Mouse (Mus musculus) right cerebral cortex, postnatal 25 days (tissue): ENCODE data around the gene Pmel.
"Not testable (repeated sequence)": the region's sequence is repeated elsewhere in the genome, so short reads cannot be mapped to it uniquely, and the experiment has no call there.

Source experiments
- DNase-seq: peaks from one replicate; pipeline ENCODE4 v3.0.0; 2022

The Pmel gene

DNA sequence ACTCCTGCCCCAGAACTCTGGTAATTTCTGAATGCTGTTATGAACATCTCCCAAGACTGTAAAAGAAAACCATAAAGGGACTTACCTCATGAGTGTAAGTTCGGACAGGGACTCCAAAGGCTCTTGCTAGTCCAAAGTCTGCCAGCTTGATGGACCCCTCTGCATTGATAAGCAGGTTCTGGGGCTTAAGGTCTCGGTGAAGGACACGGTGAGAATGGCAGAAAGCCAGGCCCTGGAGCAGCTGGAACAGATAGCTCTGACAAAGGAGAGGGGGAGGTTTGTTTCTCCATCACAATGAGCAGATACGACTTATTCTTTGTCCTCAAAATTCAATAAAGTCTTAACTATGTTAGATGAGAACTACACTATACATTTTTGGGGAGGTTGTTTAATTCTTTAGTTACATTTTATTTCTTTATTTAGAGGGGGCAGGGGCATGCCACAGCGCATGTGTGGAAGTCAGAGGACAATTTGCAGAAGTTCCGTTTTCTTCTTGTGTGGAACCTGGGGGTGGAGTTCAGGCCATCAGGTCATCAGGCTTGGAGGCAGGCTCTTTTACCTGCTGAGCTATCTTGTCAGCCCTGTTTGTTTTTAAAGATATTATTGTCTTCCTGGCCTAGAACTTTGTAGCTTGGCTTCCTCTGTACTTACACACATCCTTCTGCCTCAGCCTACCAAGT lies 1.5 kb upstream of the Pmel start:
- no peak for DNase-seq

DNA sequence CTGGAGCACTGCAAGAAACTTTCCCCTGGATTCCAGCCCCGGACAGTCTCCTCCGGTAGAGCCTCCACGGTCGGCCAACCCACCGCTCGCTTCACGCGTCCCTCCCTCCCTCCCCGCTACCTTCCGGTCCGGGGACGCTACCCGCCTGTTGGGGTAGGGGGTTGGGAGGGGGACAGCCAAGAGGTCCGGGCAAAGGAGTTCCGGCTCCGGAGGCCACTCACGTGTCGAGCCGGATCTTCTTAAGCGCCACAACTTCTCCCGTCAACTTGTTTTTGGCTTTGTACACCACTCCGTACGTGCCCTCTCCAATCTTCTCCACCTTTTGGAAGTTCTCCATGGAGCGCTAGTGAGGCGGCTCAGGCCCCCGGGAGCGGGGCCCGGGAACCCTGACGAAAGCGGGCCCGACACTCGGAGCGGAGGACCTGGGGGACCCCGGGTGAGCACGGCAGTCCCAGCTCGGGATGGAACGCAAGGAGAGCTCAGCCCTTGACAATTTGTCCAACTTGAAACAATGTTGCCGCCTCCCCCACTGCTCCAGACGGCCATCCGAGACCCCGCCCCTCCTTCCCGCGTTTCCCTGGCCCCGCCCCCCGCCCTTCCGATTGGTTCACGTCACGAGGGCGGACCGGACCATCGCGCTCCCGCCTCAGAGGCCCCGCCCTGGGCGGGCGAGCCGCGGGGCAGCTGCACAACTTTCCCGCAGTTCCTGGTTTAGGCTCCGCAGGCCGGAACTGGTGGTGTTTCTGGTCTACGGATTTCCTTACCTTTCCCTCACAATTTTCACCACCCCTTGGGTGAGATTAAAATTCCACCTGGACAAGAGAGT lies 709 bp downstream of the Pmel start, which contains the start of gene Cdk2:
Gene Cdk2, minus strand, starts transcription at position 541 of the 826 bp plus-strand sequence.
- DNase-seq = peak; percentile 84

DNA sequence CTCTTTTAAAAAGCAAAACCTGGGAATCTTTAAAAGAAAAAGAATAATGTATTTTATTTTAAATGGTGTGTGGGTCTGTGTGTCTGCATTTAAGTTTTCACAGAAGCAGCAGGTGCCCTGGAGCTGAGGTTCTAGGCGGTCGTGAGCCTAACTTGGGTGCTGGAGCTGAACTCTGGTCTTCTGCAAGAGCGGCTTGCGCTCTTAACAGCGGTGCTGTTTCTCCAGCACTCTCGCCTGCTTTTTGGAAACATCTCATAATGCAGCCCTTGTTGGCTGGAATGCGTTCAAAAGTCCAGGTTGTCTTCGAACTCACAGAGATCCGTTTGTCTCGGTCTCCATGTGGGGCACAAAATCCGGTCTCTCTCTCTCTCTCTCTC lies 1.3 kb downstream of the Pmel start:
- DNase-seq = no peak

- not testable (repeated sequence) for DNase-seq
Measured at GRCm38 (mm10) chr10:128711318-128711717, 7.3 kb downstream of the Pmel start.

GRCm38 (mm10) chr10:128715559-128716537 lies 11.9 kb downstream of the Pmel start:
- DNase-seq = no peak

DNA sequence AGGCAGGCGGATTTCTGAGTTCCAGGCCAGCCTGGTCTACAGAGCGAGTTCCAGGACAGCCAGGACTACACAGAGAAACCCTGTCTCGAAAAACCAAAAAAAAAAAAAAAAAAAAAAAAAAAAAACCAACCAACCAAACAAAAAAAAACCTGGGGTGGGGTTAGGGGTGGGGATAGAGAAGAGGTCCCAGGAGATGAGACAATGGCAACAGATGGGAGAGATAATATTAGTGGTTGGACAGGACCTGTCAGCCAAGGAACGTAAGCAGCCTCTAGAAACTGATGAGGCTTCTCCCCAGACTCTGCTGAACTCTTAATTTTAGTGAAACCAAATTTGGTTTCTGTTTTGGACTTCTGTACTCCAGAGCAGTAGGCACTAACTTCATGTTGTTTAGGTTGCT lies 21.5 kb downstream of the Pmel start:
- DNase-seq = not testable (repeated sequence)

- DNase-seq = no peak
Measured at GRCm38 (mm10) chr10:128728059-128728458, 24.1 kb downstream of the Pmel start.

DNA sequence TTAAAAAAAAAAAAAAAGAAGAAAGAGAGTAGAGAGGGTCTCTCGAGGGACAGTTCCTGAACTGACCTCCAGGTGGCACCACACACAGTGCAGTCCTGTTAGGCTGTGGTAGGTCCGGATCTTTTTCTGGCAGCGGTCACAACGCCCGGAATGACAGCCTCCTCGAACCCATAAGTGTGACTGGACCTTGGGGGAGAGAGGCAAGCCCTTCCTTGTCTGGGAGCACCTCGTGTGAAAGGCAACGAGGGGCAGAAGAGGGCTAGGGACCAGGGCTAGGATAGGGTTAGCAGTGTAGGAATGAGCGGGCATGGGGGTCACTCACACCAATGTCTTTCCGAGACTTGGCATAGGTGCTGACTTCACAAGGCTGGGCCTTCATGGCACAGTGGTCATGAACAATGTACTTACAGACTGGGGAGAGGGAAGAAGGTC lies 27.0 kb downstream of the Pmel start:
- DNase-seq = peak; percentile 31

DNA sequence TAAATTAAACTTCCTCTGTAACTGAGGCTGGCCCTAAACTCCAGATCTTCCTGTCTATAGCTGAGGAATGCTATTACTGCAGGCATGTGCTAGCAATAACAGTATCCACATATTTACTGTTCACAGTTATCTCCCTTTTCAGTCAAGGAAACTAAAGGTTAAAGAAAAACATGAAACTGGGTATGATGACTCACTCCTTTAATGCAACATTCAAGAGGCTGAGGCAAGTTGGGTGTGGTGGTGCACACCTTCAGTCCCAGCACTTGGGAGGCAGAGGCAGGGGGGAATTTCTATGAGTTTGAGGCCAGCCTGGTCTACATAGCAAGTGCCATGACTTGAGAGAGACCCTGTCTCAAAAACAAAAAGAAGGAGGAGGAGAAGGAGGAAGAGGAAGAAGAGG lies 28.0 kb downstream of the Pmel start:
- DNase-seq = no peak

- peak; percentile 10 for DNase-seq
Measured at GRCm38 (mm10) chr10:128737435-128737834, 33.4 kb downstream of the Pmel start.

DNA sequence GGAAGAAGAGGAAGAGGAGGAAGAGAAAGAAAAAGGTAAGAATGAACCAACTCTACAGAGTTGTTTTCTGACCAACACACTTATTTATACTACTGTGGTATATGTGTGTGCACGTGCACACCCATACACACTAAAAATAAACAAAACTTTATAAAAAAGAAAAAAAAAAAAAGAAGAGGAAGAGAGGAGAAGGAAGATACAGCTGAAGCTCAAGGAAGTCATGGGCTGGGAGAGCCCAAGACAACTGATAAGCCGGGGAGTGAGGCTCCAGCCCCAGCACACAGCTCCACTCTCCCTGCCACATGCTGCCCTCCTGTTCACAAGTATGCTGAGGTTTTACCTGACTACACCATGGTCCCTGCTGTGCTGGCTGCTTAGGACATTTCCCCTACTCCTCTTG lies 36.3 kb downstream of the Pmel start:
- no peak for DNase-seq

- no peak for DNase-seq
Measured at GRCm38 (mm10) chr10:128742616-128743015, 38.6 kb downstream of the Pmel start.

- DNase-seq = no peak
Measured at GRCm38 (mm10) chr10:128743235-128743634, 39.2 kb downstream of the Pmel start.

GRCm38 (mm10) chr10:128743791-128744191 lies 39.8 kb downstream of the Pmel start:
- peak; percentile 41 for DNase-seq

DNA sequence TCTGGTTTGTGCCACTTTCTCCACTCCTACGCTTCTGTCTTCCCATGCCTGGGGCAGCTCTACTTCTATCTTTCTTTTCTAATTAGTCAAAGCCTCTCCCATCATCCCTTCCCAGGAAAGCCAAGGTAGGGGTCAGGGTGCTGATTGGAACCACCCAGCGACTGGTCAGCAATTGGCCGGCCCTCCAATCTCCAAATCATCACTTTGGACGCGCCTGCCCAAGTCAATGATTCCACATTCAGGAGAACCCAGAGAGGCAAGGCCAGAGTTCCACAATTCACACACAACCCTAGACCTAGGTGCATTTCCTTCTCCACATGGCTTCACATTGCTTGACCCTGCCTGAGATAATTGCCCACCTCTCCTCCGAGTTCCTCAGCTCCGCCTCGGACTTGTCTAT lies 40.2 kb downstream of the Pmel start:
- DNase-seq = no peak

DNA sequence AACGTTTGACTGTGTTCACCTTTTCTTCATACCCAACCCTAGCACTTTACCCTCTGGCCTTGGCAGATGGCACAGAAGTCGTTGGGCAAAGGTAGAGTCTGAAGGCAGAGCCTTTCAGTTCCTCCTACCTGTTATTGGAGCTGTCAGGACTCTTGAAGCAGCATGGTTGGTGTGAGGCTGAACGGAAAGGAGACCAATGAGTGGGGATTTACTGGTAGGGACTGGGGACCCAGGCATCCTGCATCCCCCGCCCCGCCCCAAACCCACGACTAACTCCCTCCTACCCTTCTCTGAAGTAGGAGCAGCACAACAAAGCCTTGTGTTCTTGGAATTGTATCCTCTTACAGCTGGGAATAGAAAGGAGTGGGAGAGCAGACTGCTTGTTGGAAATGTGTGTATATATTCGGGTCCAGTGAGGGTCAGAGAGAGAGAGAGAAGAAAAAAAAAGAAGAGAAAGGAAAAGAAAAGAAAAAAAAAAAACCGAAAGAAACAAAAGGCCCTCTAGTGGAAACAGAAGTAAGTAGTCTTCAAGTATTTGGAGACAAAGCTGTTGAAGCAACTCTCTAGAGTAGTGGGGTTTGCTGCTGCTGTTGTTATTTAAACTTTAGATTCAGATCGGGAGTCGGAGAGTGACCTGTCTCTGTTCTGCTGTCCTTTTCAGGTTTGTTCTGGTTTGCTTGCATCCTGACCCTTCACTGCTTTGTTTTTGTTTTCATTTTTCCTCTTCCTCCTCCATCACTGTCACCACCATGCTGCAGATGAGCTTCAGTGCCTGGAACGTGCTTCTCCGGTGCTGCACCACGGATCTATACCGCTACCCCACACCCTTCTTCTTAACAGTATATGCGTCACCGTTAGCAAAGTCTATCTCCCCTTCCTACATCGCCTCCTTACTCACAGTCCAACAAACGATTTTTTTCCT lies 40.9 kb downstream of the Pmel start, which contains the start of gene Dgka:
Gene Dgka, minus strand, starts transcription at position 176 of the 922 bp plus-strand sequence.
- DNase-seq = no peak

DNA sequence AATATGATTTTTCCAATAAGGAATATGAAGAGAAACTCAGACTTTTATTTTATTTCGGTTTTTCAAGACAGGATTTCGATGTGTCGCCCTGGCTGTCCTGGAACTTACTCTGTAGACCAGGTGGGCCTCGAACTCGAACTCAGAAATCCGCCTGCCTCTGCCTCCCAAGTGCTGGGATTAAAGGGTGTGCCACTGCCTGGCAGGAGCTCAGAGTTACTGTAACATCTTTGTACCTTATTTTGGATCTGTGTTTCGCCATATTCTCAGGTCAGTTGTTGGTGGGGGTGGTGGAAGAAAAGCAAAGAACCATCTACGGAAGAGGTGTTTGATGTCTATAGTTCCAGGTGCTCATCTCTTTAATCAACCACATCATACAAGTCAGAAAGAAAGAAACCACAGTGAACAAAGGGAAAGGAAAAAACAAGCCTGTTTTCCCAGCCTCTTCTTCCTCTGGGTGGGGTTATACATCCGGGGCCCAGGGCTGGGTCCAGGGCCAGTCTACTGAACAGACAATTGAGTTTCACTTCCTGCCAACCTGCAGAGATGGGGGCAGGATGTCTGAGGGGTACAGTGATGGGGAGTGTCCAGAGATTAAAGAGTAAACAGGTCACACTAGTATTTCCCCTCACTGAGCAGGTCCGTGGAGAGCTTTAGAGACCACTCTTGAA lies 42.1 kb downstream of the Pmel start:
- no peak for DNase-seq

DNA sequence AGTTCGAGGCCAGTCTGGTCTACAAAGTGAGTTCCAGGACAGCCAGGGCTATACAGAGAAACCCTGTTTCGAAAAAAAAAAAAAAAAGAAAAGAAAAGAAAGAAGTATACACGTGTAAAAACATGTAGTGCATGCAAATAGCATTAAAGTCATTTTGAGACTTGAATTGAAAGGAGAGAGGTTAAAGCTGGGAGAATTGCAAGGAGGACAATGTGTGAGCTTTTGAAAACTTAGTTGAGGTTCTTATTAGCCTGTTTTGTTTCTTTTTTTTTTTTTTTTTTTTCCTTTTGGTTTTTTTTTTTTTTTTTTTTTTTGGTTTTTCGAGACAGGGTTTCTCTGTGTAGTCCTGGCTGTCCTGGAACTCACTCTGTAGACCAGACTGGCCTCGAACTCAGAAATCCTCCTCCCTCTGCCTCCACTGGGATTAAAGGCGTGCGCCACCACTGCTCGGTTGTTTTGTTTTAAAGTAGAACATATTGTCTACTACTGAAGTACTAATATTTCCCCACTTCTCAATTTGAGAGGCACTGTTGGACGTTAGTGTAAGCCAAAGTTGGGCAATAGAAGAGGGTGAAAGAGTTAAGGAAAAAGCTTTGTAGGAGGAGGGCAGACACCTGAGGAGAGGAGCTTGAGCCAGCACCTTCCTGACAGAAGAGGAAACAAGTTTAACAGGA lies 43.1 kb downstream of the Pmel start:
- DNase-seq = no peak

GRCm38 (mm10) chr10:128747646-128748251 lies 43.8 kb downstream of the Pmel start, which contains the start of gene Pym1:
Gene Pym1, plus strand, starts transcription at chr10:128747889.
- DNase-seq = no peak

GRCm38 (mm10) chr10:128748252-128748864 lies 44.4 kb downstream of the Pmel start:
- DNase-seq = peak; percentile 78
